Mouse (Mus musculus): ENCODE data around the gene Inpp4a. TPM values are rescaled to one million over a fixed set of nuclear protein-coding genes. Genes with fewer than 3 reads are reported as not detected.
A peak's percentile ranks its signal among the peaks of the same experiment; 100 is the strongest.

The Inpp4a gene
- polyA plus RNA-seq, 1 experiment from 2014 or later = 73.5 TPM

- Histone ChIP-seq H3K9ac (no peak overlapping the region), H3K4me2 (no peak overlapping the region), H3K4me1 (replicated peaks) (no peaks in the 10 kb centered on the region; the same call in 1 of the 2 replicates), H3K4me3 (no peak overlapping the region), H3K27ac (replicated peaks) (no peak overlapping the region), H3K9me3 (no peaks in the 10 kb centered on the region), H3K36me3 (no peaks in the 10 kb centered on the region), H3K27me3 (no peaks in the 10 kb centered on the region)
- no peak for ATAC-seq (ENCODE audit: low FRiP score, low read depth)
- 90% methylated on average over 6 of the region's 6 CpGs for WGBS
Measured at GRCm38 (mm10) chr1:37344223-37344916, 44.7 kb downstream of the Inpp4a start.

DNA sequence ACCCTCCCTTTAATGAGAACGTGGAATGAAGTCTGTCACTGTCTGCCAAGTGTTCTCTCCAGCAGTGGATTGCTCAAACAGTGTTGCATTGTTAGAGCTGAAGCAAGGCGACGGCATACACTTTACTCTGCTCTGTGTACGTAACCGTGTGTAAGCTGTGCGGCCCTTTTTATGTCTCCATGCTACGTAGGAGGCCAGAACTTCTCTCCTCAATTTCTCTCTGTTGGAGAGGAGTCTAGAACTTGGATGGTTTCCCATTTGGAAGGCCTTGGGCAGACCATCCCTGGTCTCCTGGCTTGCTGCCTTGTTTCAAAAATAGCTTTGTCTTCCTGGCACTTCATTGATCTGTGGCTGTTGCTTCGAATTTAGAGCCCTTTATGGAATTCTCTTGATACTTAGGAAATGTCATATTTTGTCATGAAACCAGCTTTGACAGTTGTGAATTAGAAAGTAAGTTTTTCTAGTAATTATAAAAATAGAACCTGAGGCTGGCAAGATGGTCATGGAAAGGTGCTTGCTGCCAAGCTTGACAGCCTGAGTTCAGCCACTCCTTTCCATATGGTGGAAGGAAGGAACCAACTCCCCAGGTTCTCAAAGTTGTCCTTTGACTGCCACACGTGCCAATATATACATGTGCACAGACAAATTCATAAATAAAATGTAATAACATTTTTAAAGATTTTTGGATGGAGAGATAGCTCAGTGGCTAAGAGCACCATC, 47.9 kb downstream of the Inpp4a start:
- no peak overlapping the region for H3K27ac ChIP-seq (replicated peaks)
- H3K27me3 ChIP-seq = no peaks in the 10 kb centered on the region
- no peak overlapping the region for H3K9ac ChIP-seq
- no peak overlapping the region for H3K4me2 ChIP-seq
- 66% methylated on average over 9 of the region's 9 CpGs for WGBS
- H3K4me3 ChIP-seq = no peak overlapping the region
- no peak for ATAC-seq (ENCODE audit: low FRiP score, low read depth)
- no peaks in the 10 kb centered on the region for H3K36me3 ChIP-seq
- H3K4me1 ChIP-seq (replicated peaks) = peaks cover 12% of the 10 kb centered on the region; the same call in 1 of the 2 replicates
- H3K9me3 ChIP-seq = no peaks in the 10 kb centered on the region

GRCm38 (mm10) chr1:37350886-37351651, 51.4 kb downstream of the Inpp4a start:
- Histone ChIP-seq H3K9me3 (no peaks in the 10 kb centered on the region), H3K9ac (no peak overlapping the region), H3K27me3 (no peaks in the 10 kb centered on the region), H3K4me1 (replicated peaks) (peaks cover 12% of the 10 kb centered on the region; the same call in 1 of the 2 replicates), H3K4me3 (no peak overlapping the region), H3K27ac (replicated peaks) (peak overlapping the region; percentile 15; the same call in 1 of the 2 replicates), H3K36me3 (no peaks in the 10 kb centered on the region), H3K4me2 (no peak overlapping the region)
- ATAC-seq (ENCODE audit: low FRiP score, low read depth) = peak; percentile 72
- 45% methylated on average over 7 of the region's 7 CpGs for WGBS

DNA sequence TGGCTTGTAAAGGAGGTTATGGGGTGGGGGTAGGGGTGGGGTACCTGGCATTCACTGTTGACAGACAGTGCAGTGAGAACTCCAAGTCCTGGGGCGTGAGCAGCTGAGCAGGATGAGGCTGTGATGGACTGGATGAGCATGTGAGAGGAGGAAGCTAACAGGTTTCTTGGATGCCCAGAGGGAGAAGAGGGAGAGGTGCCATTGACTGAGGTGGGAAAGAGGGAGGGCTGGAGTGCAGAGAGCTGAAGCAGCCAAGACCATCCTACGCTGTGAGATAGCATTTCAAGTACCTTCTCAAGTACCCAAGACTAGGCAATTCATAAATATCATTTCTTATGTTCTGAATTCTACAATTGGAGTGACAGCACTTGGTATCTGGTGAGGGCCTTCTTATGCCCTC, 52.3 kb downstream of the Inpp4a start:
- Histone ChIP-seq H3K27me3 (no peaks in the 10 kb centered on the region), H3K9ac (no peak overlapping the region), H3K27ac (replicated peaks) (no peak overlapping the region), H3K4me1 (replicated peaks) (peaks cover 12% of the 10 kb centered on the region; the same call in 1 of the 2 replicates), H3K4me3 (no peak overlapping the region), H3K36me3 (no peaks in the 10 kb centered on the region), H3K9me3 (no peaks in the 10 kb centered on the region), H3K4me2 (no peak overlapping the region)
- WGBS = 84% methylated on average over 2 of the region's 2 CpGs
- no peak for ATAC-seq (ENCODE audit: low FRiP score, low read depth)

GRCm38 (mm10) chr1:37353456-37353855, 53.8 kb downstream of the Inpp4a start:
- no peak overlapping the region for H3K4me2 ChIP-seq
- H3K9ac ChIP-seq = no peak overlapping the region
- peaks cover 7% of the 10 kb centered on the region for H3K36me3 ChIP-seq
- no peaks in the 10 kb centered on the region for H3K27me3 ChIP-seq
- H3K9me3 ChIP-seq = no peaks in the 10 kb centered on the region
- WGBS = 81% methylated on average over 4 of the region's 4 CpGs
- peaks cover 12% of the 10 kb centered on the region; the same call in 1 of the 2 replicates for H3K4me1 ChIP-seq (replicated peaks)
- H3K27ac ChIP-seq (replicated peaks) = no peak overlapping the region
- no peak for ATAC-seq (ENCODE audit: low FRiP score, low read depth)
- no peak overlapping the region for H3K4me3 ChIP-seq

GRCm38 (mm10) chr1:37355492-37355891, 55.8 kb downstream of the Inpp4a start:
- 0 out of 2 replicates have a peak, but pooled peaks cover 8% of the 10 kb centered on the region for H3K4me1 ChIP-seq (replicated peaks)
- no peak overlapping the region for H3K9ac ChIP-seq
- no peak overlapping the region for H3K4me3 ChIP-seq
- no peaks in the 10 kb centered on the region for H3K9me3 ChIP-seq
- H3K4me2 ChIP-seq = no peak overlapping the region
- ATAC-seq (ENCODE audit: low FRiP score, low read depth) = no peak
- H3K27ac ChIP-seq (replicated peaks) = no peak overlapping the region
- H3K27me3 ChIP-seq = no peaks in the 10 kb centered on the region
- 91% methylated on average over 3 of the region's 3 CpGs for WGBS
- H3K36me3 ChIP-seq = peaks cover 17% of the 10 kb centered on the region

GRCm38 (mm10) chr1:37356305-37356704, 56.6 kb downstream of the Inpp4a start:
- Histone ChIP-seq H3K4me3 (no peak overlapping the region), H3K36me3 (peaks cover 17% of the 10 kb centered on the region), H3K27me3 (no peaks in the 10 kb centered on the region), H3K27ac (replicated peaks) (no peak overlapping the region), H3K4me2 (no peak overlapping the region), H3K9ac (no peak overlapping the region), H3K9me3 (no peaks in the 10 kb centered on the region), H3K4me1 (replicated peaks) (0 out of 2 replicates have a peak, but pooled peaks cover under 1% of the 10 kb centered on the region)
- ATAC-seq (ENCODE audit: low FRiP score, low read depth) = no peak
- WGBS = 84% methylated on average over 3 of the region's 3 CpGs

GRCm38 (mm10) chr1:37357173-37357572, 57.5 kb downstream of the Inpp4a start:
- ATAC-seq (ENCODE audit: low FRiP score, low read depth) = no peak
- H3K27me3 ChIP-seq = no peaks in the 10 kb centered on the region
- 90% methylated on average over 6 of the region's 6 CpGs for WGBS
- no peaks in the 10 kb centered on the region for H3K9me3 ChIP-seq
- no peak overlapping the region for H3K4me2 ChIP-seq
- no peak overlapping the region for H3K9ac ChIP-seq
- H3K27ac ChIP-seq (replicated peaks) = no peak overlapping the region
- H3K4me3 ChIP-seq = no peak overlapping the region
- peaks cover 17% of the 10 kb centered on the region for H3K36me3 ChIP-seq
- no peaks in the 10 kb centered on the region for H3K4me1 ChIP-seq (replicated peaks)

GRCm38 (mm10) chr1:37358621-37359020, 59.0 kb downstream of the Inpp4a start:
- peaks cover 17% of the 10 kb centered on the region for H3K36me3 ChIP-seq
- 90% methylated on average over 8 of the region's 8 CpGs for WGBS
- no peak overlapping the region for H3K4me3 ChIP-seq
- no peaks in the 10 kb centered on the region for H3K9me3 ChIP-seq
- H3K4me2 ChIP-seq = no peak overlapping the region
- H3K4me1 ChIP-seq (replicated peaks) = no peaks in the 10 kb centered on the region
- H3K27me3 ChIP-seq = no peaks in the 10 kb centered on the region
- H3K27ac ChIP-seq (replicated peaks) = no peak overlapping the region
- no peak for ATAC-seq (ENCODE audit: low FRiP score, low read depth)
- no peak overlapping the region for H3K9ac ChIP-seq

DNA sequence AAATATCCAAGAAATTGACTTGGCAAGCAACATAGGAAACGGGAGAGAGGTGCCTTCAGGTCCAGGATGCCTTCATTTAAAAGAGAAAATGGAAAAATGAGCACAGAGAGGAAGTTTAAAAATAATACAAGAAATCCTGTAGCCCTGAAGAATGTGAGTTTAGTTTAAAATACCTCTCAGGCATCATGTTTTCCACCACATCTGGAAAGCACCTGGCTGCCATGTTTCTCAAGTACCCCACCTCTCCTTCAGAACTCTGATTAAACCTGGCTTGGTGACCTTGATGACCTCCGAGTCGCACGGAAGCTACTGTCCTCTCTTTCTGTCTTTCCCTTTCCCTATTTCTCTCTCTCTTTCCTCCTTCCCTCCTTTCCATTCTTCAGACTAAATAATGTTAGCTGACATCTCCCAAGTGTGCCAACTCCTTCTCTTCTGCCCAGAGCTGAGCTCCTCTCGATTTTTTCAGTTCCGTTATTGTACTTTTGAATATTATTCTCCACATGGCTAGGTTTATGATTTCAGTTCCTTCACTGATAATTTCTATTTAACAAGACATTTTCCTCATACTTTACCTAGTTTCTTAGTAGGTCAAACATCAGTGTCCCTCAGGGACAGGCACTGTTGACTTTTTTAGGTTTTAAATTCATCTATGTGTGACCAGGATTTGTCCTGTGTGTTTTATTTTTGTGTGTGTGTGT, 59.9 kb downstream of the Inpp4a start:
- H3K27ac ChIP-seq (replicated peaks) = no peak overlapping the region
- no peaks in the 10 kb centered on the region for H3K27me3 ChIP-seq
- no peaks in the 10 kb centered on the region for H3K4me1 ChIP-seq (replicated peaks)
- H3K36me3 ChIP-seq = peaks cover 17% of the 10 kb centered on the region
- 90% methylated on average over 6 of the region's 6 CpGs for WGBS
- no peak for ATAC-seq (ENCODE audit: low FRiP score, low read depth)
- no peak overlapping the region for H3K4me2 ChIP-seq
- H3K4me3 ChIP-seq = no peak overlapping the region
- H3K9me3 ChIP-seq = no peaks in the 10 kb centered on the region
- no peak overlapping the region for H3K9ac ChIP-seq

DNA sequence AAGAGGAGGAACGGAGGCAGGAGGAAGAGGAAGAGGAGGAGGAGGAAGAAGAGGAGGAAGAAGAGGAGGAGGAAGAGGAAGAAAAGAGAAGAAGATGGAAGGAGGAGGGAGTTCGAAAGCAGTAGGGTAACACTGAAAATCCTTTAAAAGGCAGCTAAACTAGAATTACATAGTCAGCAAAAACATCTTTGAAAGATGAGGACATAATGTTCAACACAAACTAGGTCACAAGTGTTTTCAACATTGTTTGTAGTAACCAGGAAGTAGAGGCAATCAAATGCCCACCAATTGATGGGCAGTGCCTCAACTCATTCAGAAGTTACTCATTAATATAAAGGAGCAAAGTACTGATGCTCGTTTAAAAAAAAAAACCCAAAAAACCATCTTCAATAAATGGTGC, 61.1 kb downstream of the Inpp4a start:
- H3K4me2 ChIP-seq = no peak overlapping the region
- no peak overlapping the region for H3K4me3 ChIP-seq
- H3K9ac ChIP-seq = no peak overlapping the region
- no peak for ATAC-seq (ENCODE audit: low FRiP score, low read depth)
- no peak overlapping the region for H3K27ac ChIP-seq (replicated peaks)
- 94% methylated on average over 3 of the region's 3 CpGs for WGBS
- H3K27me3 ChIP-seq = no peaks in the 10 kb centered on the region
- no peaks in the 10 kb centered on the region for H3K9me3 ChIP-seq
- H3K4me1 ChIP-seq (replicated peaks) = no peaks in the 10 kb centered on the region
- H3K36me3 ChIP-seq = peaks cover 17% of the 10 kb centered on the region

Measured in hindbrain, embryonic 15.5 days (tissue).